Mouse (Mus musculus) G1E (cell line): ENCODE measurements around the gene Scaf4. TPM values are rescaled to one million over a fixed set of nuclear protein-coding genes. Genes with fewer than 3 reads are reported as not detected.

Experiments used
- ATAC-seq: 2 replicates; pipeline ENCODE4 v1.8.0; 2016; ENCODE audit warnings: mild to moderate bottlenecking; ENCODE audit not compliant: insufficient number of reproducible peaks, poor library complexity, low FRiP score, severe bottlenecking; ENCODE audit errors: extremely low read depth
- DNase-seq: peaks from one replicate; pipeline ENCODE4 v3.0.0; 2012; ENCODE audit warnings: low spot score
- H3K27me3 ChIP-seq: 2 replicates; pipeline ENCODE4 v1.6.1; 2012; ENCODE audit warnings: mild to moderate bottlenecking, low read length, inconsistent platforms; ENCODE audit not compliant: insufficient read depth
- H3K36me3 ChIP-seq: replicated peaks from 2 replicates; pipeline ENCODE3; 2012; ENCODE audit warnings: mild to moderate bottlenecking, inconsistent platforms
- H3K4me1 ChIP-seq: 2 replicates; pipeline ENCODE4 v1.6.1; 2012; ENCODE audit warnings: low read depth, low read length, inconsistent platforms, mixed read lengths; ENCODE audit not compliant: insufficient read depth
- H3K4me3 ChIP-seq: 2 replicates; pipeline ENCODE4 v1.5.1; 2012; ENCODE audit warnings: low read depth, mild to moderate bottlenecking, inconsistent platforms, low read length, moderate library complexity, mixed read lengths
- H3K9me3 ChIP-seq: replicated peaks from 2 replicates; pipeline ENCODE4 v1.6.1; 2012; ENCODE audit warnings: inconsistent platforms
- CTCF ChIP-seq: IDR thresholded peaks from 2 replicates; pipeline ENCODE4 v1.5.1; 2012; ENCODE audit warnings: low read depth, low read length, inconsistent platforms, mixed read lengths
- GATA1 ChIP-seq: IDR thresholded peaks from 2 replicates; pipeline ENCODE4 v1.6.1; 2012; ENCODE audit warnings: borderline replicate concordance, low read length, inconsistent platforms, mixed read lengths
- GATA2 ChIP-seq: IDR thresholded peaks from 2 replicates; pipeline ENCODE4 v1.6.1; 2012; ENCODE audit warnings: low read depth, low read length, inconsistent platforms, borderline replicate concordance
- POLR2AphosphoS5 ChIP-seq: IDR thresholded peaks from 2 replicates; pipeline ENCODE4 v1.6.1; 2012; ENCODE audit warnings: low read depth, low read length, inconsistent platforms; ENCODE audit not compliant: insufficient replicate concordance
- TAL1 ChIP-seq: conservative IDR thresholded peaks from 2 replicates; pipeline ENCODE4 v1.6.1; 2012; ENCODE audit warnings: low read depth, low read length, inconsistent platforms, mixed read lengths
- polyA plus RNA-seq: library from polyadenylated mRNA; stranded (reverse); fragments of >175 nt; gene quantifications from 2 replicates; pipeline ENCODE4 v1.2.3, GENCODE M21; 2012
- total RNA-seq, 2 experiments: library from RNA; stranded (forward) in 1 of 2; stranded (reverse) in 1 of 2; fragments of 200-1000 nt in 1 of 2; fragments of >200 nt in 1 of 2; fragmentation: Nextera tagmentation in 1 of 2; gene quantifications; 2 replicates each; pipeline ENCODE4 v1.2.3; 2014 to 2017

Gene Scaf4
- total and polyA plus RNA-seq, 3 experiments, result 14.8 to 215 (median 186) TPM

DNA sequence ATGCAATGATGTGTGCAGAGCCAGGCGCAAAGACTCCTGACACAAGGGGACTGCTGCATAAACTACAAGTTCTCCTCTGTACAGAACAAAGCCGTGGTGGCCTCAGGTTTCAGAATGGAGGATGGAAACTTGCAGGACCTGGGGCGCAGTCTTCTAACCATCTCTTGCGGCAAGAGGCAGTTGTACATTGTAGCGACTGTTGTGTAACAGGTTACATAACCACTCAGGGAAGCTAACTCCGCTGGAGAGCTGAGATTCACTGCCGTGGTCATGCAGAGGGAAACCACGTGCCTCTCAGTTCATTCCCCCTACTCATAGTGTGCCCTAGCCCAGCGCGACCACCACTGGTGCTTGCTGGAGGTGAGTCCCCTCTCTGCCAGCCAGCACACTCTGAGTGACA is 85.1 kb downstream of the Scaf4 start:
- peaks cover 39% of the 10 kb centered on the region for H3K4me1 ChIP-seq
- no peaks in the 10 kb centered on the region for H3K36me3 ChIP-seq
- H3K4me3 ChIP-seq, result no peak overlapping the region
- no peak for DNase-seq
- no peak for TF ChIP-seq TAL1
- no peak for TF ChIP-seq CTCF
- TF ChIP-seq GATA2, result no peak
- no peak for TF ChIP-seq GATA1
- TF ChIP-seq POLR2AphosphoS5, result no peak
- ATAC-seq, result no peak
- H3K27me3 ChIP-seq, result peaks cover 8% of the 10 kb centered on the region; the same call in 1 of the 2 replicates
- H3K9me3 ChIP-seq, result no peaks in the 10 kb centered on the region

DNA sequence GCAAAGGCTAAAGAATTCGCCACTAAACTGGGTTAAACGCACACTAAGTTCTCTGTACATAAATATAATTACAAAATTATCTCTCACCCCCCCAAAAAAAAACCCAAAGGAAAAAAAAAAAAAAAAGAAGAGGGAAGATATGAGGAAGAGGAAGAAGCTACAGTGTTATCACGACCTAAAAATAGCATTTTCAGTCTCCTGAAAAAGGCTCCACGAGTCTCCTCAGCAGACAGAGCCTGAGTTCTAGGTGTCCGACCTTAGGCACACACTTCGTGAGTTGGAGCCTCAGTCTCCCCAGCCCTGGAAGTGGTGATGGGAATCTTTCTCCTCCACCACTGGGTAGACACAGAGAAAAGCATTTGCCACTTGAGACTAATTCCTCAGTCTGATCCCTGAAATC is 85.7 kb downstream of the Scaf4 start:
- H3K4me1 ChIP-seq, result peaks cover 39% of the 10 kb centered on the region
- no peak for TF ChIP-seq TAL1
- TF ChIP-seq POLR2AphosphoS5, result no peak
- TF ChIP-seq GATA1, result no peak
- no peak for TF ChIP-seq CTCF
- no peak for TF ChIP-seq GATA2
- peaks cover 8% of the 10 kb centered on the region; the same call in 1 of the 2 replicates for H3K27me3 ChIP-seq
- no peak overlapping the region for H3K4me3 ChIP-seq
- ATAC-seq (no peak), DNase-seq (no peak)
- H3K36me3 ChIP-seq, result no peaks in the 10 kb centered on the region
- H3K9me3 ChIP-seq, result no peaks in the 10 kb centered on the region

DNA sequence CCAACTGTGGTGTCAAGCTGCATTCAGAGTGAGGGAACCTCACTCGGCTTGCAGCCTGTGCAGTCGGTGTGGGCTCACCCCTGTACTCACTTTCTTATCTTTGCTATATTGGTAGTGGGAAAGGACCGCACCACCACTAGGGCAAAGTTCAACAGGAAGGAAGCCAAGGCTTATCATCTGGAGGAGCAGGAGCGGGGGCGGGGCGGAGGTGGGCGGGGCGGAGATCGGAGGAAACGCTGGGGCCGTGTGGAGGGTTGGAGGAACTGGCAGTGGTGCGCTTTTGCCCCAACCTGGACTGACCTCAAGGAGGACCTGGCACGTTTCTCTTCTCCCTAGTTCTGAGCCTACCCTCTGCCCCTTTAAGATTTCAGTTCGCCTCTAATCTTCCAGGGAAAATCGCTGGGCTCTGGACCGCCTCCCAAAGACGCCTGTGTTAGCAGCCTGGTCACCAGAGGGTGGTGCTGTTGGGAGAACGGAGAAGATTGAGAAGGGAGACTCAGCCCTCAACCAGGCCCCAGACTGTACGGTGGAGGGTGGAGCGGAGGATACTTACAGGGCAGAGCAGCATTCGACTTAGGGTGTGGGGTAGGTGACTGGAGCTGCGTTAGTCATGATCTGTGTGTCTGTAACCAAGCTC is 86.8 kb downstream of the Scaf4 start:
- TF ChIP-seq GATA2, result no peak
- no peak for TF ChIP-seq GATA1
- TF ChIP-seq CTCF, result no peak
- no peak for TF ChIP-seq POLR2AphosphoS5
- DNase-seq, result peak; percentile 84
- peak; percentile 83 for ATAC-seq
- H3K36me3 ChIP-seq, result no peaks in the 10 kb centered on the region
- peaks cover 8% of the 10 kb centered on the region; the same call in 1 of the 2 replicates for H3K27me3 ChIP-seq
- H3K9me3 ChIP-seq, result no peaks in the 10 kb centered on the region
- H3K4me3 ChIP-seq, result peak overlapping the region; percentile 70
- H3K4me1 ChIP-seq, result peaks cover 39% of the 10 kb centered on the region

DNA sequence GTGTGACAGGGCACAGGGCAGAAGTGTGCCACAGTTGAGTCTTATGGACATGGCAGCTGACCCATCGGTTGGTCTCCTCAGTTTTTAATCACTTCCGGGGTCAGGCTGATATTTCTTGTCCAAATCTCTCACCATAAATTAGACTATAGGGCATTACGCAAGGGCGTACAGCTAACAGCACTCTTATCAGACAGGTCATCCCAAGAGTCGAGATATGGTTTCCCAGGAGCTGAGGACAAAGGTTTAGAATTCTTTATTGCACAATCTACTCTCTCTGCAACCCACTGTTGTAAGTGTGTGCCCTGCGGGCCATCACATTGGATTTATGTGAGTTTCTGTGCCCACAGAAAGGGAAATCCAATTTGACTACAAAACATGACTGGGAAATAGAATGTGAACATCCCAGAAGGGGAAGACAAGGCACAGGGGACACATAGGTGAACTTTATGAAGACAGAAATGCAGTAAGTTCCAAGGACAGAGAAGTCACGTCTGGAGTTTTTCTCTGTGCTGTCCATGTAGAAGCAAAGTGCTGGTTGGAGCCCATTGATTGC is 87.5 kb downstream of the Scaf4 start:
- no peak for DNase-seq
- Histone ChIP-seq H3K4me1 (peaks cover 39% of the 10 kb centered on the region), H3K36me3 (no peaks in the 10 kb centered on the region), H3K9me3 (no peaks in the 10 kb centered on the region), H3K27me3 (peaks cover 5% of the 10 kb centered on the region), H3K4me3 (peak overlapping the region; percentile 70; the same call in 1 of the 2 replicates)
- ATAC-seq, result no peak
- TF ChIP-seq GATA2 (no peak), CTCF (no peak), POLR2AphosphoS5 (no peak), TAL1 (no peak), GATA1 (no peak)

DNA sequence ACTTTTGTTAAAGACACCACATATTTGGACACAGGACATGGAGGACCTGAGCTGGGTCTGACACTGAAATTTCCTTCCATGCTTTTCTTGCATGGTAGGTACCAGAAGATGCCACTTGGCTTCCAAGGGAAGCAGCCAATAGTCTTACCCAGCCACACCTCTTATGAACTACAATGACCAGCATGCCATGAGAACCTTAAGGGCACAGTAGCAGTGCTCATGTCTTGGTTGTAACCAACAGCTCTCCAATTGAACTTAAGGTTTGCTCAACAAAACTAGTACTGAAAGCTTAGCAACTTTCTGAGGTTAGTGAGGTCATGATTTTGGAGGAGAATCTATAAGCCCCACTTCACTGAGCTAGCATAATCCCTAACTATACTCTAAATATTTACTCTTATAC is 90.6 kb downstream of the Scaf4 start:
- no peak overlapping the region for H3K4me3 ChIP-seq
- ATAC-seq (no peak), DNase-seq (no peak)
- no peaks in the 10 kb centered on the region for H3K36me3 ChIP-seq
- no peaks in the 10 kb centered on the region for H3K9me3 ChIP-seq
- H3K4me1 ChIP-seq, result peaks cover 28% of the 10 kb centered on the region
- peaks cover 7% of the 10 kb centered on the region; the same call in 1 of the 2 replicates for H3K27me3 ChIP-seq
- TF ChIP-seq POLR2AphosphoS5 (no peak), GATA2 (no peak), GATA1 (no peak), CTCF (no peak), TAL1 (no peak)

DNA sequence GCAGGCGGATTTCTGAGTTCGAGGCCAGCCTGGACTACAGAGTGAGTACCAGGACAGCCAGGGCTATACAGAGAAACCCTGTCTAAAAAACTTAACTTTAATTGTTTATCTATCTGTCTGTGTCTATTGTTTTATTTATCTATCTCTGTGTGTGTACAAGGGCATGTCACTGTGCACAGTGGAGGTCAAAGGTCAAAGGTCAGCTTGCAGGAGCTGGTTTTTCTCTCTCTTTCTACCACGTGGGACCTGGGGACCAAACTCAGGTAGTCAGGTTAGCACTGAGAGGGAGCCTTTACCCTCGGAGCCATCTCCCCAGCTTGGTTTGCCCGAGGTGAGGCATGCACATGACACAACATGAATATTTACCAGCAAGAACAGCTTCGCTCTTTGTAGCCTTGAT is 93.0 kb downstream of the Scaf4 start:
- H3K4me1 ChIP-seq, result peaks cover 5% of the 10 kb centered on the region
- TF ChIP-seq GATA1 (no peak), CTCF (no peak)
- no peaks in the 10 kb centered on the region for H3K9me3 ChIP-seq
- H3K4me3 ChIP-seq, result no peak overlapping the region
- peaks cover 7% of the 10 kb centered on the region; the same call in 1 of the 2 replicates for H3K27me3 ChIP-seq
- DNase-seq, result no peak
- no peaks in the 10 kb centered on the region for H3K36me3 ChIP-seq
- no peak for ATAC-seq

DNA sequence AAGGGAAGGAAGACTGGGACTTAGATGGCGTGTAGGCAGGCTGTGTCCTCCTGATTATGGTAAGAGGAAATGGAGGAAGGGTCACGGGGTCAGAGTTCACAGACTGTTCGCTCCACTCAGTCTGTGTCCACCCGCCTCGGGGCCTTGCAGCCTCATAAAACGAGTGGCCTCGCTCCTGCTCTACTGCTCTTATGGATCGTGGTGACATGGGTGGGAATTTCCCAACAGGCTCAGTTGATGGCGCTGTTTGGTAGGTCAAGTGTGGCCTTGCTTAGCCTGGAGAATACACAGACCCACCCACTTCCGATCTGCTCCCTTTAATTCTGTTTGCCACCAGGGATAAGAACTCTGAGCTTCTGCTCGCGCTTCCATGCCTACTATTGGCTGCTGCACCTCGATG is 96.8 kb downstream of the Scaf4 start:
- peaks cover 7% of the 10 kb centered on the region; the same call in 1 of the 2 replicates for H3K27me3 ChIP-seq
- no peaks in the 10 kb centered on the region for H3K36me3 ChIP-seq
- ATAC-seq, result peak; percentile 68
- H3K4me3 ChIP-seq, result no peak overlapping the region
- no peak for TF ChIP-seq GATA2
- TF ChIP-seq CTCF, result no peak
- TF ChIP-seq GATA1, result no peak
- no peak for TF ChIP-seq POLR2AphosphoS5
- TF ChIP-seq TAL1, result no peak
- DNase-seq, result no peak
- H3K9me3 ChIP-seq, result no peaks in the 10 kb centered on the region
- peaks cover 3% of the 10 kb centered on the region; the same call in 1 of the 2 replicates for H3K4me1 ChIP-seq
